Mouse (Mus musculus): ENCODE measurements at regions not wholly inside any gene's neighbourhood (a gene's known extent, or its start where the extent isn't known, plus 50 kb on each side); places are given as distances from the start of the nearest gene placed in this dataset.

- TF ChIP-seq CTCF (IDR thresholded peaks at IDR 0.05) (no peak), POLR2A (IDR thresholded peaks at IDR 0.05; ENCODE audit: insufficient read depth, low read depth, low read length) (no peak)
Observed at GRCm38 (mm10) chr17:88260176-88260575, 180.3 kb upstream of the Foxn2 start.
